Mouse (Mus musculus) kidney, embryonic 15.5 days (tissue): ENCODE measurements around the gene Rfxap. TPM values are rescaled to one million over a fixed set of nuclear protein-coding genes. Genes with fewer than 3 reads are reported as not detected.
"Not testable (repeated sequence)": the region's sequence is repeated elsewhere in the genome, so short reads cannot be mapped to it uniquely, and the experiment has no call there.

Experiments
- ATAC-seq: fragments of 200-750 bp; cut with Nextera tagmentation; replicated peaks from 2 replicates; pipeline ENCODE4 v1.8.0; 2017; ENCODE audit warnings: moderate TSS enrichment; ENCODE audit not compliant: low FRiP score
- H3K27ac ChIP-seq: fragments of 300-500 bp; sonication (generic); 2 replicates; pipeline ENCODE4 v1.5.1; 2015; ENCODE audit warnings: mild to moderate bottlenecking, inconsistent platforms
- H3K27me3 ChIP-seq: fragments of 300-500 bp; sonication (generic); 2 replicates; pipeline ENCODE4 v1.6.1; 2015; ENCODE audit warnings: inconsistent platforms
- H3K36me3 ChIP-seq: fragments of 300-500 bp; sonication (generic); 2 replicates; pipeline ENCODE4 v1.6.1; 2015; ENCODE audit warnings: inconsistent platforms
- H3K4me1 ChIP-seq: fragments of 300-500 bp; sonication (generic); 2 replicates; pipeline ENCODE4 v1.6.1; 2015; ENCODE audit warnings: inconsistent platforms
- H3K4me2 ChIP-seq: fragments of 300-500 bp; sonication (generic); 2 replicates; pipeline ENCODE4 v1.6.1; 2015; ENCODE audit warnings: moderate library complexity, mild to moderate bottlenecking, inconsistent platforms
- H3K4me3 ChIP-seq: fragments of 300-500 bp; sonication (generic); replicated peaks from 2 replicates; pipeline ENCODE4 v1.5.1; 2015; ENCODE audit warnings: mild to moderate bottlenecking, inconsistent platforms
- H3K9ac ChIP-seq: fragments of 300-500 bp; sonication (generic); 2 replicates; pipeline ENCODE4 v1.6.1; 2015; ENCODE audit warnings: mild to moderate bottlenecking, inconsistent platforms
- H3K9me3 ChIP-seq: fragments of 300-500 bp; sonication (generic); replicated peaks from 2 replicates; pipeline ENCODE4 v1.6.1; 2016; ENCODE audit warnings: inconsistent platforms
- WGBS: fragments of 180-500 bp; shearing (Covaris S2); methylation state at CpG from one replicate; pipeline ENCODE4 v1.1.7; 2015; ENCODE audit warnings: mixed read lengths; 5-methylcytosine and 5-hydroxymethylcytosine counted together
- polyA plus RNA-seq: library from polyadenylated mRNA; unstranded; fragments of >200 nt; fragmentation: Nextera tagmentation; extraction: Ambion mirVana; gene quantifications from 2 replicates; pipeline ENCODE4 v1.2.1, GENCODE M21; 2015

Rfxap gene
- polyA plus RNA-seq, 1 experiment from 2014 or later: 36.1 TPM

DNA sequence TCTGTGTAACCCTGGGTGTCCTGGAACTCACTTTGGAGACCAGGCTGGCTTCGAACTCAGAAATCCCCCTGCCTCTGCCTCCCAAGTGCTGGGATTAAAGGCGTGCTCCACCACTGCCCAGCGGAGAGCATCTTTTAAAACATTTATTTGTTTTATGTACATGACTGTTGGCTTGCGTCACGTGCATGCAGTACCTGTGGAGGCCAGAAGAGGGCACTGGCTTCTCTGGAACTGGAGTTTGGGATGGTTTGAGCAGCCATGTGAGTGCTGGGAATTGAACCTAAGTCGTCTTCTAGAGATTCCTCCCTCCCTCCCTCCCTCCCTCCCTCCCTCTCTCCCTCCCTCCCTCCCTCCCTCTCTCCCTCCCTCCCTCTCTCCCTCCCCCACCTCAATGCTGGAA lies 42.1 kb downstream of the Rfxap start:
- ATAC-seq, H3K4me3 ChIP-seq, H3K4me2 ChIP-seq, H3K27ac ChIP-seq, H3K9me3 ChIP-seq, H3K27me3 ChIP-seq, H3K36me3 ChIP-seq, H3K9ac ChIP-seq, H3K4me1 ChIP-seq: not testable (repeated sequence)
- 93% methylated on average over 6 of the region's 6 CpGs for WGBS

DNA sequence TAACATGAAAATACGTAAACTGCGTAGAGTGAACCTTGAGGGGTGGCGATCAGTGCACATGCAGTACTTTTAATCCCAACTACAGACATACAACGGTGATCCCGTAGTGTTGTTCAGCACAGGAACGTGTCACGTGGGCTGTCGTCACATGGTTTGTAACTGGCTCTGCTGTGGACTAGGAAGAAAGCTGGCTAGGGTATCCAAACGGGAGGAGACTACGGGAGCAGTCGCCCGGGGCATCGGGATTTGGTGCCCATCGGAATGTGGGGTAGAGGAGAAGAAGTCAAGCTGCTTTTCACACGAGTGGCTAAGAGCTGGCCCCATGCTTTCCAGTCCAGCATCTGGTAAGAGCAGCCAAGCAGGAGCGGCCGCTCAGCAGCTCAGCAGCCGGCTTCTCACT lies 43.2 kb downstream of the Rfxap start:
- no peaks in the 10 kb centered on the region for H3K27me3 ChIP-seq
- peak overlapping the region; percentile 39 for H3K4me2 ChIP-seq
- H3K9me3 ChIP-seq: no peaks in the 10 kb centered on the region
- H3K36me3 ChIP-seq: no peaks in the 10 kb centered on the region
- 0 out of 2 replicates have a peak, but pooled peaks cover 9% of the 10 kb centered on the region for H3K4me1 ChIP-seq
- no peak overlapping the region for H3K9ac ChIP-seq
- whole genome bisulfite sequencing: 70% methylated on average over 18 of the region's 18 CpGs
- peak overlapping the region; percentile 13; the same call in 1 of the 2 replicates for H3K4me3 ChIP-seq
- ATAC-seq: no peak
- H3K27ac ChIP-seq: no peak overlapping the region

DNA sequence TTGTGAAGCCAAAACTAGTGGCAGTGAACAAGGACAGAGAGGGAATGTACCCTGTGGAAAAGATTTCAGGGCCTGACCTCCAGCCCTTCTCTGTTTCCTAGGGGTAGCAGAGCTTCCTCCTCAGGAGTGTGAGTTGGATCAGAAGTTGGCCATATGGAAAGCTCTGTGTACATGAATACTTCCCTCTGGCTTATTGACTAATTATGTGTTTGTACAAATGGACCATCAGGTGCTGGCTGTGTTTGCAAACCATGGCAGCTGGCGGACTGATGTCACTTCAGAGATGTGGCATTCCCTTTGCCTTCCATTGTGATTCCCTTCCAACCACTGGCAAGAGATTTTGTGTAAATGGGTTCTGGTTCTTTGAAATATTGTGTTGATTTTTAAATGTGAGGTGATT lies 46.3 kb downstream of the Rfxap start:
- no peak overlapping the region for H3K9ac ChIP-seq
- ATAC-seq: no peak
- peaks cover 23% of the 10 kb centered on the region for H3K4me1 ChIP-seq
- no peak overlapping the region for H3K27ac ChIP-seq
- no peaks in the 10 kb centered on the region for H3K27me3 ChIP-seq
- no peaks in the 10 kb centered on the region for H3K9me3 ChIP-seq
- H3K36me3 ChIP-seq: no peaks in the 10 kb centered on the region
- no peak overlapping the region for H3K4me2 ChIP-seq
- 100% methylated on average over 1 of the region's 1 CpGs for WGBS
- H3K4me3 ChIP-seq: no peak overlapping the region

DNA sequence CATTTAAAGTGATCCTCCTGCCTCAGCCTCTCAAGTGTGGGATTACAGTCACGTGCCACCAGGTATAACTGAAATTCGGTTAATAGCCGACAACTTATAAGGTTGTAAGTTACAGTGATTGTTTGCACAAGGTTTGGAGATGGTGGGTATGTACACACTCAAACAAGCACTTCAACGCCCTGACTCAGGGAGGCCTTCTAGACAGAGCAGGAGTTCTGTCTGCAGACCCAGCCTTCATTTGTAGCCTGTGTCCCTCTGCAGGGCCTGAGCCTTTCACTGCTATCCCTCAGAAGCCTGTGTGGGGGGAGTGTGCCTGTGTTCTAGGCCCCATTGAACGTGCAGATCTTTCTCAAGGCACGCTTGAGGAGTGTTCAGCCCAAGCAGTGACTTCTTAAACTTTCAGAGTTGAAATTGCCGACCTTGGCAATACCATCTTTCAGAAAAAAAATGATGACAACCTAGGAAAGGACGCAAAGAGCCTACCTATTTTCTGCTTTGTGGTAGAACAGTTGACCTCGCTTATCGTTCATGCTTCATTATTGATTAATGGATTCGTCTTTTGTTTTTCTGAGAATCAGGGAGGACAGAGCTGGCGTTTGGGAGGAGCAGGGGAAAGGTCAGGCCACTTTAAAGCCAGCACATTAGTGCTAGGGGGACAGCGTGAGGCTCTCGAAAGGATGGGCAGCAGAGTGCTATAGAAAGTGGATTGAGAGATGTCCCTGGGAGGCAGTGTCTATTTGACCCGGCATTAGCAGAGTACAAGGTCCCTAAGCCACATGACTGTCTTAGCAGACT lies 47.1 kb downstream of the Rfxap start:
- no peak overlapping the region for H3K27ac ChIP-seq
- H3K36me3 ChIP-seq: no peaks in the 10 kb centered on the region
- H3K4me3 ChIP-seq: no peak overlapping the region
- no peaks in the 10 kb centered on the region for H3K9me3 ChIP-seq
- H3K9ac ChIP-seq: no peak overlapping the region
- H3K4me1 ChIP-seq: peaks cover 30% of the 10 kb centered on the region
- 56% methylated on average over 15 of the region's 15 CpGs for WGBS
- no peak overlapping the region for H3K4me2 ChIP-seq
- H3K27me3 ChIP-seq: no peaks in the 10 kb centered on the region
- no peak for ATAC-seq

DNA sequence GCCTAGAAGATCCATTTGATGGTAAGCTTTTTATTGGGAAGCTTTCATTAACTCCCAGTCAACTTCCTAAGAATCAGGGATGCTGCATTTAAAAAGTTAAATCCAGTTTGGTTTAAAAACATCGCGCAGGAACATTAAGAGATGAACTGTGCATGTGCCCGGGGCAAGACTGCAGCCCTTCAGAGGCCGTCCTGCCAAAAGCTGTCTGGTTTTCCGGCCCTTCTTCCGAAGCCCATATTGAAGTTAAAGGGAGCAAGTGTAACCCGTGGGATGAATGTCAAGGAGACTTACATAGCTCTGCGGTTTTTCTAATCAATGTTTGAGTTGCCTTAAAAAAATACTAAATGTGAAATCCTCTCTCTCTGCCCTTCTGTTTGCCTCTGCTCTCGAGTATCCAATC lies 48.4 kb downstream of the Rfxap start:
- H3K27ac ChIP-seq: no peak overlapping the region
- ATAC-seq: no peak
- no peak overlapping the region for H3K9ac ChIP-seq
- H3K9me3 ChIP-seq: no peaks in the 10 kb centered on the region
- no peaks in the 10 kb centered on the region for H3K36me3 ChIP-seq
- H3K4me3 ChIP-seq: no peak overlapping the region
- H3K4me2 ChIP-seq: no peak overlapping the region
- H3K4me1 ChIP-seq: peaks cover 40% of the 10 kb centered on the region
- H3K27me3 ChIP-seq: peaks cover 3% of the 10 kb centered on the region; the same call in 1 of the 2 replicates
- WGBS: 71% methylated on average over 9 of the region's 9 CpGs

DNA sequence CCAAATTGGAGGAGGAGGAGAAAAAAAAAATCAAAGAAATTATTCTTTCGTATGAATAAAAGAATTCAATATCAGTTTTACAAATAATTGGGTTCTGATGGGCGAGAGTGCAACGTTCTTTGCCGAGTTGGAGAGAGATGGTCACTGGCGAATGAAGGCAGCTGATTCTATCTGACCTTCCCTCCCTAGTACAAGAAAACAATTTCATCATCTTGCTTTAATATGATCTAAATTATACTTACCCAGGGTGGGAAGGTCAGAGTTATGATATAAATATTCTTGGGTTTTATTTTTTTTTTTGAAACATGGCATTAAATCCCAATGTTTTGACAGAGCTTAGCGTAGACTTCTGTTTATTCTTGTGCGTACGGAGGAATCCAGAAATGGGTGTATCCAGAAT lies 50.1 kb downstream of the Rfxap start:
- Histone ChIP-seq H3K27me3 (peaks cover 3% of the 10 kb centered on the region; the same call in 1 of the 2 replicates), H3K4me2 (peak overlapping the region; percentile 100; the same call in 1 of the 2 replicates), H3K4me3 (no peak overlapping the region), H3K27ac (no peak overlapping the region), H3K9ac (no peak overlapping the region), H3K4me1 (peaks cover 37% of the 10 kb centered on the region), H3K9me3 (no peaks in the 10 kb centered on the region), H3K36me3 (no peaks in the 10 kb centered on the region)
- WGBS: 70% methylated on average over 8 of the region's 8 CpGs
- ATAC-seq: no peak

DNA sequence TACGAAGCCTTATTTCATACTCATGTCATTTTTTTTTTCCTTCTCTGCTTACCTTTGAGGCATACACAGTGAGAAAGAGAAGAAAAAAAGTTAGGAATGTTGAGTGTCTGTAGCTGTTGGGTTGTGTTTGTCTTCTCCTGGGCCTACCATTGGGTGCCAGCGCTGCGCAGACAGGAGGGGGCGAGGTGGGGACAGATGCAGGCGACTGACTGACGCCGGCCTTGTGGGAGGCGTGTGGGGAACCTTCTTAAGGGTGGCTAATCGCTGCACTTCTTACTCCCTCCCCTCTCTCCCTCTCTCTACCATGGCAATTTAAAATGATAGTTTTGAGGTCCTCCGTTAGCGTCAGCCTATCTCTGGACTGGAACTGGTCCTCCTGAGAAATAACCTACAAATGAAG lies 51.5 kb downstream of the Rfxap start:
- Histone ChIP-seq H3K9me3 (no peaks in the 10 kb centered on the region), H3K36me3 (peaks cover 6% of the 10 kb centered on the region), H3K4me2 (peak overlapping the region; percentile 100), H3K27me3 (peaks cover 3% of the 10 kb centered on the region; the same call in 1 of the 2 replicates), H3K4me1 (peaks cover 35% of the 10 kb centered on the region), H3K4me3 (peak overlapping the region; percentile 77), H3K27ac (peak overlapping the region; percentile 91), H3K9ac (peak overlapping the region; percentile 67)
- 0 out of 2 replicates have a peak, but pooled peaks have one; percentile 59 for ATAC-seq
- 0% methylated on average over 11 of the region's 11 CpGs for WGBS

DNA sequence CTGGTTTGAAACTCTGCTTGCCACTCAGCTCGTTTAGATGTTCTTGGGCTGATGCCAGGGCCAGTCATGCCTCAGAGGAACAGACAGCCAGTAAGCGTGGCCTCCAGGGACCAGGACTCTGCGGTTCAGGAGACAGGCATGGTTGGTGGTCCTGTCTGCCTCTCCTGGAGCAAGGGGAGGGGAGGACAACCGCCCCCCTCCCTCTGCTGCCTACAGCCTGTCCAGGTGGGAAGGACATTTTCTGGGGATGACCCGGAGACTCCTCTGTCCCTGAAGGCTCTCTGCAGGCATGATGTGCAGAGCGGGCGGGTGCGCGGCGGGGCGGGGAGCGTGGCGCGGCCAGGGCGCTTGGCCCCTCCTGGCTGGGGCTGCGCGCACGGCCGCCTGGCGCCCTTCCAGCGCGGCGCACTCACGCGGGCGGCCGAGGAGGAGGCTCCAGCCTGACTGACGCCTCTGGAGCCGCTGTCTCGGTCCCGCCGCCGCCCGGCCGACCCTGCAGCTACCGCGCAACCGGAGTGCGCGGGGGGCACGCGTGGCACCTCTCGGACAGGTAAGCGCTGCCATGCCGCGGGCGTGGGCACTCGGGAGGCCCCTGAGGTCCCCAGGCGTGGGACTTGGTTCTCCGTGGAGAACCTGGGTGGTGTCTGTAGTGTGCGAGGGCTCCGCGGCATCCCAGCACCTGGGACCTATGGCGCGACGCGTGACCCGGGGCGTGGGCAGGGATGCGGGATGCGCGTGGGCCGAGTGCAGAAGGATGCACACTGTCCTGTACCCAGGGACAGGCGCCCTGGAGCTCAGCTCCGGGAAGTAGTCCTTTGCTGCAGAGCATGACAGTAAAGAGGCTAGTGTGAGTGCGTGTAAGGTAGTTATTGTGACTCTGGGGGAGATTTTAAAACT lies 52.2 kb downstream of the Rfxap start, which contains the start of gene Smad9:
Gene Smad9 (plus strand): TSS at position 438 of the 897 bp plus-strand sequence.
- under 1% methylated on average over 65 of the region's 66 CpGs for WGBS
- H3K27me3 ChIP-seq: peaks cover 3% of the 10 kb centered on the region; the same call in 1 of the 2 replicates
- peak within 1 kb of the TSS; percentile 91 for H3K27ac ChIP-seq
- H3K4me2 ChIP-seq: peak within 1 kb of the TSS; percentile 100
- H3K4me3 ChIP-seq: peak within 1 kb of the TSS; percentile 77
- H3K9me3 ChIP-seq: no peaks in the 10 kb centered on the region
- H3K9ac ChIP-seq: peak within 1 kb of the TSS; percentile 67
- peaks cover 12% of the 10 kb centered on the region for H3K36me3 ChIP-seq
- peaks cover 30% of the 10 kb centered on the region for H3K4me1 ChIP-seq
- ATAC-seq: peak; percentile 93

DNA sequence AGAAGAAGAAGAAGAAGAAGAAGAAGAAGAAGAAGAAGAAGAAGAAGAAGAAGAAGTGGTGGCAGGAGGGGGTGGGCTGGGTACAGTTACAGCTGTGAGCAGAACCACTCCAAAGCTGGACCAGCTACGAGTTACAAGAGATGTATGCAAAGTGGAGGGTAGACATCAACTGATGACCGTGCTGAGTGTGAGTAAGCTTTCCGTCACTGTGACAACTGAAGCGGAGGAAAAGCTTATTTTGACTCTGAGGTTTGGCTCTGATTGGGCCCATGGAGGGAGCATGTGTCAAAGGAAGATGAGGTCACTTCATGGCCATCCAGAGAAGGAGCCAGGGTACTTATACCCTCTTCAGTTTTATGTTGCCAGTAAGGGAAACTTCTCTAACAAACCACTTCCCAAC lies 54.2 kb downstream of the Rfxap start:
- WGBS: 68% methylated on average over 4 of the region's 4 CpGs

More for the DNA sequence above, 54.2 kb downstream of the Rfxap start:
- peaks cover 3% of the 10 kb centered on the region; the same call in 1 of the 2 replicates for H3K27me3 ChIP-seq
- no peak overlapping the region for H3K4me3 ChIP-seq
- no peaks in the 10 kb centered on the region for H3K9me3 ChIP-seq
- peaks cover 30% of the 10 kb centered on the region for H3K4me1 ChIP-seq
- H3K36me3 ChIP-seq: peaks cover 32% of the 10 kb centered on the region
- no peak overlapping the region for H3K4me2 ChIP-seq
- H3K9ac ChIP-seq: no peak overlapping the region
- no peak overlapping the region for H3K27ac ChIP-seq
- ATAC-seq: no peak

Other genes starting within 250 kb of the Rfxap start
- gene Supt20, start 115.0 kb downstream of the Rfxap start, polyA plus RNA-seq: 109 and 115 TPM in 2 replicates
- 1.5 TPM in 1 of 2 replicates, not detected in the other for gene Gm21958, start 93.4 kb downstream of the Rfxap start, polyA plus RNA-seq
- gene Exosc8, start 72.4 kb downstream of the Rfxap start, polyA plus RNA-seq: 142 and 144 TPM in 2 replicates
- 59.6 and 59.7 TPM in 2 replicates for gene Alg5, start 72.3 kb downstream of the Rfxap start, polyA plus RNA-seq
- gene Smad9, start 52.2 kb downstream of the Rfxap start, polyA plus RNA-seq: 1.4 and 1.5 TPM in 2 replicates
- 0.12 TPM in 1 of 2 replicates, not detected in the other for gene Sertm1, start 108.1 kb upstream of the Rfxap start, polyA plus RNA-seq
- 2.1 and 2.2 TPM in 2 replicates for gene Ccna1, start 247.7 kb upstream of the Rfxap start, polyA plus RNA-seq